Mouse (Mus musculus) embryo, embryonic 9.5 days (tissue): ENCODE measurements around the gene Myo9a.

Experiments used
- DNase-seq: peaks from one replicate; pipeline ENCODE4 v3.0.0-alpha.2; 2017; ENCODE audit errors: extremely low spot score

Gene Myo9a

GRCm38 (mm10) chr9:59750267-59751065 is at the start of gene Myo9a, which contains the start of gene Senp8:
TSS of gene Myo9a (plus strand) at chr9:59750896.
TSS of gene Senp8 (minus strand) at chr9:59750710.
- DNase-seq: peak; percentile 100

- DNase-seq: no peak
Measured at GRCm38 (mm10) chr9:59701094-59701493, 49.6 kb upstream of the Myo9a start.

DNA sequence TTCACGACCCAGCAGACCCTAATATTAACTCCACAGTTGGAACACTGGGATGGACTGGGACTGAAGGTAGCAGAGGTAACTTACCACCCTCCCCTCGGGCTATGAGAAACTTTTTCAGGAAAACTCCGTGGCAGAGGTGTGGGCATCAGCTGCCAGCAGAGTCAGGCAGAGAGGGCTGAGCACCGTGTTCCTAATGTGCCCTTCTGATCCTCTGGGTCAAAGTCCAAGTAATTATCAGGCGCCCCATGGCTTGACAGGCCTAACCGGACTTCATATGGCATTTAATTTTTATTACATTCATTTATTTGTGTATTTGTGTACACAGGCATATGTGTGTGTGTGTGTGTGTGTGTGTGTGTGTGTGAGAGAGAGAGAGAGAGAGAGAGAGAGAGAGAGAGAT is 47.6 kb upstream of the Myo9a start:
- no peak for DNase-seq

DNA sequence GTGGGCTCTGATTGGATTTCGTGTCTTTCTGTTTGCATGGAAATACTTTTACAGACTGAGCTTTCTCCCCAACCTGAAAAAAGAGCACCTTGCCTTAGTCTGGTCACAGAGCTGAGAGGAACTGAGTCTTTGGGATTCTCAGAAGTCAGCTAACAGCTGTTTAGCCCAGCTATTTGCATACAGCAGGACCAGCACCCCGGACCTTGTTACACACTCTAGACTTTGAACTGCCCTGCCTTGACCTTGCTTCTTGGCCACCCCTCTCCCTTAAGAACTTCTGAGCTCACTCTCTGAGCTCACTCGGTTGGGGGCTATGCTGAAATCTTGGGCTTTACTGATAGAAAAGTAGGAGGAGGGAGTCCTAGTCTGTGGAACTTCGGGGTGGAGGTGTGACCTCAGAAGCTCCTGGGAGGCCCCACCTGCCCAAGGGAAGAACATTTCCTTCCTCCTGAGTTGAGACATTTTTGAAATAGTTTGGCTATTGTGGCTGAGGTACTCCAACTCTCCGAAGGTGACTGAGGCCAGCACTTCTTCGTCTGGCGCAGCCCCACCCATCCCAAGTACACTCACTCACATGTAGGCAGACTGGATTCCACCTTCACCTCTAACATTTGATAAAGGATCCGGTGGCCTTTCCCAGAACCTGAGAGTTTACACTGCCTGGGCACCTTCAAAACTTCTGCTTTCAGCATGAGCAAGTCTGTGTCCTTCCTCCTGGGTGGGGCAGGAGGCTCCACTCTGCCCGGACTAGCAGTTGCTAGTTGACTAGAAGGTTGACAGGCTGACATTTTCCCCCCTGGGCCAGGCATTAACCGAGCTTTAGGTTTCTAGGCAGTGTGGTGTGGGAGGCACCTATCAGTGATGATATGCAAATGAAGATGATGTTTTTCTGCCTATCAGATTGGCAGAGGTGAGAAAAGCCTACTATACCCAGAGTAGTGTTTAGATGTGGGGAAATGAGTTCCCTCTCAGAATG is 43.6 kb upstream of the Myo9a start:
- DNase-seq: no peak

DNA sequence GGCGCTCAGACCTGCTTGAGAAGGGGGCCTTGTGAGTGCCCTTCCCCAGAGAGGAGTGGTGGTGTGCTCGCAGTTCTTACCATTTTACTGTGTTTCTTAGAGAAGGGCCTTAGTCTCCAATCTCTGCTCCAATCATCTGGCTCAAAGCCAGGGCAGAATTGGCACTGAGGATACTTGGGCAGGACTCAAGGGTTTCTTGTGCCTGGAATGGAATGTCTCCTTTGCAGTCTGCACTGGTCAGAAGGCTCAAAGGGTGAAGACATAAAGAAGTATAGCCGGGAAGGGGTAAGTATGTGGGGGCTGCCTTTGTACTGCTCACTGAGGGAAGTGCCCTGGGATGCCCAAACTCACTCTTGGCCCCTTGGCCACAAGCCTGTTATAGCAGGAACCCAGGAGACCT is 41.5 kb upstream of the Myo9a start:
- DNase-seq: no peak

GRCm38 (mm10) chr9:59716275-59716898 is 34.3 kb upstream of the Myo9a start:
- no peak for DNase-seq

DNA sequence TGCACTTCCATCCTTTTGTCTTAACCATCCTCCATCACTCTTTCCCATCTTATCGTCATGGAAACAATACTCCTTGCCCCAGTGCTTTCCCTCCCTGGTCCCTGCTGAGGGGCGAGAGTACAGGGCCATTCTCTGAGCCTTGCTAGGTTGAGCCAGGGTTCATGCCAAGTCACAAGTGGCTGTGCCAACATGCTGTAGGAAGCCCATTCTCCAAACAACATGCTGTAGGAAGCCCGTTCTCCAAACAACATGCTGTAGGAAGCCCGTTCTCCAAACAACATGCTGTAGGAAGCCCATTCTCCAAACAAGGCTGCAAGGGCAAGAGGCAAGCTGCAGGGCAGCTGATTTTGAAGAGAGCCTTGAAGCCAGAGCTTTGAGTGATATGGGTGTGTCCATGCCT is 32.5 kb upstream of the Myo9a start:
- no peak for DNase-seq

- DNase-seq: no peak
Measured at GRCm38 (mm10) chr9:59721144-59721543, 29.6 kb upstream of the Myo9a start.

- peak; percentile 81 for DNase-seq
Measured at GRCm38 (mm10) chr9:59723096-59723657, 27.5 kb upstream of the Myo9a start.

- no peak for DNase-seq
Measured at GRCm38 (mm10) chr9:59723791-59724442, 26.8 kb upstream of the Myo9a start.

DNA sequence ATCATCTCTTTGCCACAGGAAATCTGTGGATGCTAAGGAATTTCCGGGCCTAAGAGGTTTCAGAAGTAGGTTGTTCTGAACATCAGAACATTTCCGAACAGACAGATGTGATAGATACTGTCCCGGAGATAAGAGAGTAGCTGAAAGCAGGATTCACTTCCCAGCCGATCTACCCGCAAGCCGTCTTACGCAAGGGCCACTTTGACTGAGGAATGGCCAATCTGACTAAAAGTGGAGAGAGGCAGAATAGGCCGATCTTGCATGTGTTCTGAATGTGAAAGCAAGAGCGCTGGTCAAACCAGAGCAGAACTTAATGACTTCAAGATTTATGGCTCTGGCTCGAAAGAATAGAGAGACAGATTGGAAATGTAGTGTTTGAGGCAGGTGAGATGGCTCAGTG is 25.2 kb upstream of the Myo9a start:
- DNase-seq: no peak

DNA sequence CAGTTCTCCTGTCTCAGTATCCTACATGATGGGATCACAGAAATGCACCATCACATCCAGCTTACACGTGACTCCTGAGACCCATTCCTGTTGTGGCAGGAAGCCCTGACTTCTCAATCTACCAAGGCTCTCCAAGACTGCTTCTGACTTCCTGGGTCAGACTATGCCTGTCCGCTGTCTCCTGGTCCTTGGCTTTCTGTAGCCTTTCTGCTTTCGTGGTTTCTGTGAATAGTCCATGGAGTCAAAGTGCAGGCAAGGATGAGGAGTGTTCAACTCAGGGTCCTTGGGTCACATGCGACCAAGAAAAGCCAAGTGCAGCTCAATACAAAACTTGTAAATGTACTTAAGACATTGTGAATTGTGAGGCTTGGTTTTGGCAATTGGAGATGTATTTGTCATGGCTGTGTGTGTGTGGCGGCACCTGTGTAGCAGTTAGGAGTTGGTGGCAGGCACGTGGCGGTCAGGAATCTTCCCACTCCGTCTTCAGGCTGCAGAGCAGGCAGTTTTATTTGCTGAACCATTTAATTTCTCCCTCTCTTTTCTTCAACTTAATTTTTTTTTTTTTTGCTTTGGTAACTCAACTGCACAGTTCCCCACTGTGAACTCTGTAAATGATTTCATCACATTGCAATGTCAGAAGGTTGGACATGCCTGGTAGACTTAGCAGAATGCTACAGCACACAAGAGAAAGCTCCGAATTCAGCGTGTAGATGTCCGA is 23.0 kb upstream of the Myo9a start:
- no peak for DNase-seq

DNA sequence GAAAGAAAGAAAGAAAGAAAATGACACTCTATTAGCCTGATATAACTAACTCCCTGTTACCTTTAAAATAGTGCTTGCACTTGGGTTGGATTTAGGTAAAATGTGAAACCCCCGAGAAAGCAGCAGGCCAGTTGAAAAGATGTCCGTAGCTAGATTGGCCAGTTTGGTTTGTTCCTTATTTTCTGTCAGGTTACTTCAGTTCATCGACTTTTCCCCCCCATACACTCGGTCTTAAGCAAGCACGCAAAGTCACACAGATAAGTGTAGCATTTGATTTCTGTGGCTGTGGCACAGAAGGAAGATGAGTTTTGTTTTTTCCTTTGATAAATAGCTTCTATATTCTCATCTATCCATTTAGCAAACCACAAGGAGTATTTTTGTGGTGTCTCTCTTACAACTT is 19.6 kb upstream of the Myo9a start:
- no peak for DNase-seq

- no peak for DNase-seq
Measured at GRCm38 (mm10) chr9:59733075-59733474, 17.6 kb upstream of the Myo9a start.

- no peak for DNase-seq
Measured at GRCm38 (mm10) chr9:59735394-59735793, 15.3 kb upstream of the Myo9a start.

DNA sequence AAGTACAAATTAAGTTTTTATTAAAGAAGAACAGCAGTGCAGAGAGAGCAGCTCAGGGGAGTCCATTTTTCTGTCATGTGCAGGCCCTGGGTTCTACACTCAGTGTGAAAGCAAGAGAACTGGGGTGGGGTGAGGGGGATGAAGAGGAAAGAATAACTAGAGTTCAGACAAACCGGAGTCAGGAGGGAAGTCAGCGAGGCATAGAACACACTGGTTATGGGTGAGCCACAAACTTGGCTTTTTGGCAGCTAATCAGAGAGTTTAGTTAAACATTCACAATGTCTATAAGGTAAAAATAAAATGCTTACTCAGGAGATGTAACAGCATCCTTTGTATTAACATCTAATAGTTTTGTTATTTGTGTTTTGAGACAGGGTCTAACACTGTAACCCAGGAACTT is 10.1 kb upstream of the Myo9a start:
- no peak for DNase-seq

DNA sequence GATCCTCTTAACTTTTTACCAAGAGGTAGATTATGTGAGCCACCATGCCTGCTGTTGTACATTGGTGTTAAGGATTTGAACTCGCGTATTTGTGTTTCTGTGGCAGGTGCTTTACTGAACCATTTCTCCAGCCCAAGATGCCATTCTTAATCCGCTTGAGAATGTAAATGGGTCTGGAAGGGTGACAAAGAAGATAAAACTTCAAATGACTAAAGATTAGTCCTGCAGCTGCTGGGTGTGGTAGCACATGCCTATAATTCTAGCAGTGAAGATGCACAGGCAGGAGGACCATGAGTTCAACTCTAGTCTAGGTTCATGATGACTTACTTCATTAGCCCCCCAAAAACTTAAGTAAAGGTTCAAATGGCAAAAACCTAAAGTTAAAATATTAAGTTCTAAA is 6.8 kb upstream of the Myo9a start:
- no peak for DNase-seq

GRCm38 (mm10) chr9:59748387-59748786 is 2.3 kb upstream of the Myo9a start:
- no peak for DNase-seq

DNA sequence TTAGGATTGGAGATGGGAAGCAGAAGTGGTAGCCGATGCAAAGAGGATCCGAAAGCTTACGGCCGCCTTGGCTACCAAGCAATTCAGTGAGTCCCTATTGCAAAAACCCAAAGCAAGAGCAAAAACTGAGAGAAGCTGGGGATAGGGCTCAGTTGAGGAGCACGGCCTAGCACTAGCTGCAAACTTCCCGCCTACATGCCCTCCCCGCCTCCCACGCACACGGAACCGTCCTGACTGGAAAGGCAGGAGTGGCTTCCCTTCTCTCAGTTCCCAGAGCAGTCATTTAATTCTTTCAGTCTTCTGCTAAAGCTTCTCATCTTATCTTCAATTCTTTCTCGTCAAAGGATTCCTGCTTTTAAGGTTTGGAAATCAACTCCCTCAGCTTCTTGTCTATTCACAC is 1.7 kb upstream of the Myo9a start:
- no peak for DNase-seq

DNA sequence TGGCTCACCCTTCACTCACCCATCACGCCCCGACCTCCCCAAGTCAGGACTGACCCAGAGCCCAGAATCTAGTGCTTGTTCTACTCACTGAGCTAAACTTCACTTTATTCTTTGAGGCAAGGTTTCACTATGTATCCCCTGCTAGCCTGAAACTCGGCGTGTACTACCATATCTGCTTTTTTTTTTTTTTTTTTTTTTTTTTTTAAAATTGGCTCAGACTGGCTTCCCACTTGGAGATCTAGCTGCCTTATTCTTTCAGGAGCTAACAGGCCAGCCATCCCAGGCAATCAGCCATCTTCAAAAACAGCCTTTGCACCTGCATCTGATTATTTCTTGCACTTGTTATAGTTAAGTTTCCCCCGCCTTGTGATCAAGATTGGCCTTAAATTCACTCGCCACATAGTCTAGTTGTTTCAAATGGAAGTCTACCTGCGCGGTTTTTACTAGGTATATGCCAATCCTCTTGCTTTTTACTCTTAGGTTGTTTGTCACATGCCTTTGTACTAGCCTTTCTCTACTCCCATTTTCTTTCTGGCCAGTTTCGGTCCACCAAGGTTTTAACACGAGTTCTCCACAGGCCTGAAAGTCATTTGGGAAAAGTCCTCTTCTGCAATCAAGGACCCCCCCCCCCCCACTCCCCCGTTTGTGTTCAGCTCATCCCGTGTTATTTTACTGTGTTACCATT is 973 bp upstream of the Myo9a start:
- no peak for DNase-seq
